Comparison of ENCODE assay signal across 1 mouse cellular context in the genomic region with DNA sequence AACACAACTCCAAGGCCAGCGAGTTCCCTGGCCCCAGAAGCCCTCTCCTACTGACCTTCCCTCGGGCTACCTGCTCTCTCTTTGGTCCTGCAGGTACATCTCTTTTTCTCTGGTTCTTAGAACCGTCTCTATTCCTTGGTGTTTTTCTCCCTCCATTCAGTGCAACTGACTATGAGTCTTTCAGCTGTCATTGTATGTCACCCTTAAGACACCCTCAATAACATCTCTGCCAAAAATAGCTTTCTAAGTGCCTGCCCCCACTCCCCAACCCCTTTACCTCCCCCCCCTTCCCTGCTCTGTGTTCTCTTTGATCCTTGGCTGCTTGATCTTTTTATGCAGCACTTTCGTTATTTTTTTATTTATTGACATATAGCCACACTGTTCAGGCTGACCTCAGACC.
A peak's percentile ranks its signal among the peaks of the same experiment; 100 is the strongest.
TF ChIP-seq lines count a peak whose summit lies in the region.

No protein-coding gene starts in this region.

TF ChIP-seq in myocyte, 11 proteins besides CTCF, POLR2A, EP300 and RAD21:
- TF ChIP-seq REST (IDR thresholded peaks at IDR 0.05; ENCODE audit: insufficient read depth, insufficient read length) (no peak), MYOD1 (IDR thresholded peaks at IDR 0.05; ENCODE audit: control insufficient read depth in 1 of 3, insufficient read length in 2 of 3, low read depth in 2 of 3) (peak; percentile 47 to 72 (median 61))
